Mouse (Mus musculus) kidney, adult 2 months (tissue): ENCODE measurements around the gene Hlx.

Source experiments
- CTCF ChIP-seq: fragments of 200-500 bp; conservative IDR thresholded peaks from 2 replicates; pipeline ENCODE4 v1.5.1; 2011; ENCODE audit warnings: low read depth, mild to moderate bottlenecking, control low read depth, low read length, moderate library complexity, mixed read lengths; ENCODE audit not compliant: insufficient read depth, insufficient read length
- POLR2A ChIP-seq: fragments of 200-500 bp; IDR thresholded peaks from one replicate; pipeline ENCODE4 v1.6.1; 2011; ENCODE audit warnings: low read depth, low read length, control low read depth

GRCm38 (mm10) chr1:184728561-184729115 lies 3.8 kb downstream of the Hlx start:
- no peak for TF ChIP-seq CTCF
- no peak for TF ChIP-seq POLR2A
